Mouse (Mus musculus) kidney, adult 2 months (tissue): ENCODE measurements at regions not wholly inside any gene's neighbourhood (a gene's known extent, or its start where the extent isn't known, plus 50 kb on each side); places are given as distances from the start of the nearest gene placed in this dataset.

ENCODE experiments used
- DNase-seq: peaks from one replicate; pipeline ENCODE4 v3.0.0; 2021
- H3K27ac ChIP-seq: fragments of 200-500 bp; 2 replicates; pipeline ENCODE4 v1.5.1; 2012; ENCODE audit warnings: low read depth, low read length, control low read depth, inconsistent platforms; ENCODE audit not compliant: insufficient read depth
- H3K27me3 ChIP-seq: fragments of 200-500 bp; replicated peaks from 2 replicates; pipeline ENCODE4 v1.6.1; 2012; ENCODE audit warnings: mild to moderate bottlenecking, moderate library complexity, low read length, inconsistent platforms; ENCODE audit not compliant: control insufficient read depth, insufficient read depth
- H3K36me3 ChIP-seq: fragments of 200-500 bp; 2 replicates; pipeline ENCODE4 v1.6.1; 2012; ENCODE audit warnings: mild to moderate bottlenecking, moderate library complexity, low read length, inconsistent platforms; ENCODE audit not compliant: control insufficient read depth, insufficient read depth
- H3K4me1 ChIP-seq: fragments of 200-500 bp; 2 replicates; pipeline ENCODE4 v1.6.1; 2011; ENCODE audit warnings: low read length; ENCODE audit not compliant: control insufficient read depth, insufficient read depth
- H3K4me3 ChIP-seq: fragments of 200-500 bp; 2 replicates; pipeline ENCODE4 v1.5.1; 2011; ENCODE audit warnings: mild to moderate bottlenecking, low read depth, low read length, control low read depth; ENCODE audit not compliant: insufficient read depth
- CTCF ChIP-seq: fragments of 200-500 bp; conservative IDR thresholded peaks from 2 replicates; pipeline ENCODE4 v1.5.1; 2011; ENCODE audit warnings: low read depth, mild to moderate bottlenecking, control low read depth, low read length, moderate library complexity, mixed read lengths; ENCODE audit not compliant: insufficient read depth, insufficient read length
- POLR2A ChIP-seq: fragments of 200-500 bp; IDR thresholded peaks from one replicate; pipeline ENCODE4 v1.6.1; 2011; ENCODE audit warnings: low read depth, low read length, control low read depth
- WGBS: fragments of 180-500 bp; shearing (Covaris S2); methylation state at CpG from one replicate; pipeline ENCODE4 v1.1.7; 2018; 5-methylcytosine and 5-hydroxymethylcytosine counted together

DNA sequence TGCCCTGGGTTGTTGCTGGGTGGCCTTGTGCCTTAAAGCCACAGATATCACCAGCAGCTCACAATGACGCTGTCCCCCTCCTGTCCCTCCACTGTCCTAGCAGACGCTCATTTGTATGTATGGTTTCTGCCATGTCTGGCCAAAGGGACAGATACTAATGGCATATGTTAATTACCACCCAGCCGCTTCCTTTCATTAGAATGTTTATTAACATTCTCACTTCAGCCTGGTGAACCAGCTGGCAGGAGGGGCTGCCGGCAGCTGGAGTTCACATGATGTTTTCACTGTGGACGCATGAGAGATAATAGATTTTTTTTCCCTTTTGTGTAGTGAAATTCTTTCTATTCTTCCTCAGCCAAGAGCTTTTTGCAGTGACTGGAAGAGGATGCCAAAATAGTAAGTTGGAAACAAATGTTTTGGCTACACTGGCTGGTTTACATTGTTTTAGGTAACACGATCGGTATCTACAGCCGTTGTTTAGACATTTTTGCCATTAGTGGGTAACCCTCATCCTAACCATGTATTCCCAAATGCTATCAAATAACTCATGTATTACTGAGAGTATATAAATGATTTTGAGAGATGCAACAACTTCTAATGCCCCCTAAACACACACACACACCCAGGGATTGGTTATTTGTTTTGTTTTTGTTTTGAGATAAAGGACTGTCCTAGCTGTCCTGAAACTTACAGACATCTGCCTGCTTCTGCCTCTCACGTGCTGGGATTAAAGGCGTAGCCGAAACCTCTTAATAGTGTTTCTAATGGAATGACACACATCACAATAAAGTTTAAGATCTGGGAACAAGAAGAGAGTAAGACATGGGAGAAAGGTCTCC lies 83.0 kb upstream of the Tsc22d1 start:
- H3K4me1 ChIP-seq: no peaks in the 10 kb centered on the region
- no peak for DNase-seq
- H3K27ac ChIP-seq: no peak overlapping the region
- H3K36me3 ChIP-seq: no peaks in the 10 kb centered on the region
- H3K27me3 ChIP-seq: no peaks in the 10 kb centered on the region
- TF ChIP-seq POLR2A (no peak), CTCF (no peak)
- H3K4me3 ChIP-seq: no peak overlapping the region
- 68% methylated on average over 11 of the region's 11 CpGs for WGBS

DNA sequence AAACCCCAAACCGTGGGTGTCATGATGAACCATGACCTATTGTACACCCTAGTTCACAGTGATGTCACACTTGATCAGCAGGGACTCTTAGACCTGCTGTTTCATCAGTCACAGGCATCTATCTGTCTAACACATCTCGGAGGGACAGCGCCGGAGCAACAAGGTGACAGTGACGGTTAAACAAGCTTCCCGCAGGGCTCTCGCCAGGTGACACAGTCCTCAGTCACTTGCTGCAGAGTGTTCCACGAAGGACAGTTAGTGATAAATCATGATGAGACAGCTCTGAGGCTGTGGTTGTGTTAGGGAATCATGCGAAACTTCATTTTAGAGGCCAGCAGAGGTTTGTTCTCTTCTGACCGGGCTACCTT lies 82.4 kb upstream of the Tsc22d1 start:
- Histone ChIP-seq H3K27ac (no peak overlapping the region), H3K4me1 (no peaks in the 10 kb centered on the region), H3K4me3 (no peak overlapping the region), H3K27me3 (no peaks in the 10 kb centered on the region), H3K36me3 (no peaks in the 10 kb centered on the region)
- TF ChIP-seq POLR2A (no peak), CTCF (no peak)
- WGBS: 81% methylated on average over 10 of the region's 10 CpGs
- no peak for DNase-seq

GRCm38 (mm10) chr14:76340789-76341188 lies 74.0 kb upstream of the Tsc22d1 start:
- WGBS: 82% methylated on average over 7 of the region's 7 CpGs
- no peak for DNase-seq

GRCm38 (mm10) chr14:76341226-76341625 lies 73.5 kb upstream of the Tsc22d1 start:
- WGBS: 90% methylated on average over 10 of the region's 10 CpGs
- Histone ChIP-seq H3K27ac (no peak overlapping the region), H3K4me1 (no peaks in the 10 kb centered on the region), H3K27me3 (no peaks in the 10 kb centered on the region), H3K4me3 (no peak overlapping the region), H3K36me3 (no peaks in the 10 kb centered on the region)
- no peak for DNase-seq
- TF ChIP-seq CTCF (no peak), POLR2A (no peak)

More at GRCm38 (mm10) chr14:76340789-76341188, 74.0 kb upstream of the Tsc22d1 start:
- Histone ChIP-seq H3K36me3 (no peaks in the 10 kb centered on the region), H3K4me1 (no peaks in the 10 kb centered on the region), H3K27me3 (no peaks in the 10 kb centered on the region), H3K4me3 (no peak overlapping the region), H3K27ac (no peak overlapping the region)
- no peak for TF ChIP-seq POLR2A

DNA sequence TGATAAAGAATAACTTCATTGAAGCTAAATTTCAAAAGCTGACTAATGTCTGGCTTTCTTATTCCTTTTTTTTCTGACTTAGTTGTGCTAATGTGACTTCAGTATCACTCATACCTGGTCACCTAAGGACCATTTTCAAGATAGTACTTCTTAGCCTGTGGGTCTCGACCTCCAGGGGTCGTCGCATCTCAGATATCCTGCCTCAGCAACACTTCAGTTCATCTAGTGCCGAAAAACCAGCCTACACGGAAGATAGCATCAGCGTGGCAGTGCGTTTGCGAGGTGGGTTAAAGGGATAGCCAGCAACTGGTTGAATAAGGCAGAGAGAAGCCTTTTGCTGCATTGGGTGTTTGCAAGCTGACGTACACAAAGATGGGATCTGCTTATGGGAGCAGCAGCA lies 62.9 kb upstream of the Tsc22d1 start:
- no peaks in the 10 kb centered on the region for H3K36me3 ChIP-seq
- DNase-seq: no peak
- 57% methylated on average over 9 of the region's 9 CpGs for WGBS
- no peak for TF ChIP-seq CTCF
- no peak for TF ChIP-seq POLR2A
- H3K4me1 ChIP-seq: no peaks in the 10 kb centered on the region
- no peak overlapping the region for H3K27ac ChIP-seq
- H3K27me3 ChIP-seq: no peaks in the 10 kb centered on the region
- no peak overlapping the region for H3K4me3 ChIP-seq

- Histone ChIP-seq H3K4me3 (no peak overlapping the region), H3K27me3 (no peaks in the 10 kb centered on the region; the same call in 1 of the 2 replicates), H3K27ac (no peak overlapping the region), H3K4me1 (no peaks in the 10 kb centered on the region), H3K36me3 (no peaks in the 10 kb centered on the region)
- DNase-seq: no peak
- WGBS: 72% methylated on average over 2 of the region's 2 CpGs
- TF ChIP-seq CTCF: no peak
- no peak for TF ChIP-seq POLR2A
Observed at GRCm38 (mm10) chr14:76356161-76356560, 58.6 kb upstream of the Tsc22d1 start.

DNA sequence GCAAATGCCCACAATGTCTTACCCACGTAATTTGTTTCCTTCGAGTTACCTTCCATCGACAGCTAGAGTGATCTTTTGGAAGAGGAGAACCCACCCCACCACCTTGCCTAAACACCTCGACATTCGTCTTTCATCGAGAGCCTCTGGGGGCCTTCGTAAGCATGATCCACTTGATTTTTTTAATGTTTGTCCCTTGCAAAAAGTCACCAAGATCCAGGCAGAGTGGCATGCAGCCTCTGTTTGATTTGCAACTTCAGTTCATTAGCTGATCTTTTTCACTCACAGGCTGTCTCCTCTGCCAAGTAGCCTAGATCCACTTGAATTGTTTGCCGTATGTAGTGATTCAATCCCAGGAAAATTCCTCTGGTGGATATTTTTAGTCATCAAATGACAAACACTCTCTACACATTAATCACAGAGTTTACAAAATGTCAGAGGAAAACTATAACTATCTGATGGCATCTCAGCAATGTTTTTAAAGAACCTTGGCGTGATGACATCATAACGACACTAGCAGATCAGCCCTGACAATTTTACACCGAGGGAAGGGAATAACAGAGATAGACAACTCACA lies 54.8 kb upstream of the Tsc22d1 start:
- no peak overlapping the region for H3K27ac ChIP-seq
- TF ChIP-seq POLR2A (no peak), CTCF (no peak)
- 85% methylated on average over 11 of the region's 11 CpGs for WGBS
- no peaks in the 10 kb centered on the region; the same call in 1 of the 2 replicates for H3K27me3 ChIP-seq
- no peaks in the 10 kb centered on the region for H3K36me3 ChIP-seq
- no peaks in the 10 kb centered on the region for H3K4me1 ChIP-seq
- H3K4me3 ChIP-seq: no peak overlapping the region
- DNase-seq: no peak

DNA sequence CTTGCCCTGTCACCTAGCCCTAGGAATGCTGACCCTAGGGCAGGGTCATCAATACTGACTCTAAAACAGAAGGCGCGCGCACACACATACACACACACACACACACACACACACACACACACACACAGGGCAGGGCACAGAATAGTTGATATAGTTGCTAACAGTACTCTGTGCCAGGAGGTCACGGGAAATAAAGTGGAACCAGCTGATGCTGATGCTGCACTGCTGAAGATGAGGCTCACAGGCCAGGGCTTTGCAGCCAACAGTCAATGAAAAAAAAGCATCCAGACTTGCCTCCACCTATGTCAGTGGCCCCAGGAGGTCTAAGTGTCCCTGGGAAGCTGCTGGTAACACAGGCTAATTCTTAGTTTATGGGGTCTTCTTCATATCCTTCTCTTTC lies 50.7 kb upstream of the Tsc22d1 start:
- Histone ChIP-seq H3K27ac (no peak overlapping the region), H3K36me3 (no peaks in the 10 kb centered on the region), H3K27me3 (no peaks in the 10 kb centered on the region; the same call in 1 of the 2 replicates), H3K4me1 (no peaks in the 10 kb centered on the region), H3K4me3 (no peak overlapping the region)
- WGBS: 92% methylated on average over 4 of the region's 4 CpGs
- no peak for DNase-seq
- TF ChIP-seq POLR2A (no peak), CTCF (no peak)
